Mouse (Mus musculus) kidney, adult 2 months (tissue): ENCODE measurements around the gene Klk10.

Source experiments
- CTCF ChIP-seq: fragments of 200-500 bp; conservative IDR thresholded peaks from 2 replicates; pipeline ENCODE4 v1.5.1; 2011; ENCODE audit warnings: low read depth, mild to moderate bottlenecking, control low read depth, low read length, moderate library complexity, mixed read lengths; ENCODE audit not compliant: insufficient read depth, insufficient read length
- POLR2A ChIP-seq: fragments of 200-500 bp; IDR thresholded peaks from one replicate; pipeline ENCODE4 v1.6.1; 2011; ENCODE audit warnings: low read depth, low read length, control low read depth

GRCm38 (mm10) chr7:43788096-43788495 lies 7.3 kb downstream of the Klk10 start:
- no peak for TF ChIP-seq POLR2A
- no peak for TF ChIP-seq CTCF
